Mouse (Mus musculus): ENCODE data around the gene Ewsr1. TPM values are rescaled to one million over a fixed set of nuclear protein-coding genes. Genes with fewer than 3 reads are reported as not detected.
A peak's percentile ranks its signal among the peaks of the same experiment; 100 is the strongest.

Ewsr1 gene
- polyA plus RNA-seq, 1 experiment from 2014 or later, result 520 TPM

- Histone ChIP-seq H3K27me3 (replicated peaks; ENCODE audit: control insufficient read depth, insufficient read depth, low read length) (no peaks in the 10 kb centered on the region), H3K9me3 (ENCODE audit: control insufficient read depth, low read length) (no peaks in the 10 kb centered on the region), H3K4me1 (ENCODE audit: control insufficient read depth, insufficient read depth, low read depth, low read length) (no peaks in the 10 kb centered on the region), H3K9ac (ENCODE audit: low read depth, low read length) (no peak overlapping the region), H3K4me2 (ENCODE audit: low read length) (no peak overlapping the region), H3K27ac (ENCODE audit: low read depth, low read length) (no peak overlapping the region), H3K36me3 (ENCODE audit: control insufficient read depth, insufficient read depth, low read length) (peaks cover 43% of the 10 kb centered on the region), H3K4me3 (ENCODE audit: low read length) (no peak overlapping the region)
- no peak for ATAC-seq
These were observed 23.3 kb downstream of the Ewsr1 start for GRCm38 (mm10) chr11:5075760-5076159.

DNA sequence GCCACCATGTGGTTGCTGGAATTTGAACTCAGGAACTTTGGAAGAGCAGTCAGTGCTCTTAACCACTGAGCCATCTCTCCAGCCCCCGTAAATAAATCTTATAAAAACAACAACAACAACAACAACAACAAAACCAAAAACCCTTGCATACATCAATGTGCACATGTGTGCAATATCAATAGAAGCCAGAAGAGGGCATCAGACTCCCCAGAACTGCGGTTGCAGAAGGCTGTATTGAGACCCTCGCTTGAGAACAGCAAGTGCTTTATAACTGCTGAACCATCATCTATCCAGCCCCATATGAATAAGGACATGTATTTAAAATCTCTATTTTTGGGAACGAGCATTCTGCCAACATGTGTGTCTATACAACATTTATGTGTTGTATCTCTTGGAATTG, 24.2 kb downstream of the Ewsr1 start:
- Histone ChIP-seq H3K4me2 (ENCODE audit: low read length) (no peak overlapping the region), H3K4me3 (ENCODE audit: low read length) (no peak overlapping the region), H3K27me3 (replicated peaks; ENCODE audit: control insufficient read depth, insufficient read depth, low read length) (no peaks in the 10 kb centered on the region), H3K27ac (ENCODE audit: low read depth, low read length) (no peak overlapping the region), H3K9me3 (ENCODE audit: control insufficient read depth, low read length) (no peaks in the 10 kb centered on the region), H3K9ac (ENCODE audit: low read depth, low read length) (no peak overlapping the region), H3K36me3 (ENCODE audit: control insufficient read depth, insufficient read depth, low read length) (peaks cover 43% of the 10 kb centered on the region), H3K4me1 (ENCODE audit: control insufficient read depth, insufficient read depth, low read depth, low read length) (no peaks in the 10 kb centered on the region)
- ATAC-seq, result no peak
- WGBS, result 65% methylated on average over 4 of the region's 4 CpGs

DNA sequence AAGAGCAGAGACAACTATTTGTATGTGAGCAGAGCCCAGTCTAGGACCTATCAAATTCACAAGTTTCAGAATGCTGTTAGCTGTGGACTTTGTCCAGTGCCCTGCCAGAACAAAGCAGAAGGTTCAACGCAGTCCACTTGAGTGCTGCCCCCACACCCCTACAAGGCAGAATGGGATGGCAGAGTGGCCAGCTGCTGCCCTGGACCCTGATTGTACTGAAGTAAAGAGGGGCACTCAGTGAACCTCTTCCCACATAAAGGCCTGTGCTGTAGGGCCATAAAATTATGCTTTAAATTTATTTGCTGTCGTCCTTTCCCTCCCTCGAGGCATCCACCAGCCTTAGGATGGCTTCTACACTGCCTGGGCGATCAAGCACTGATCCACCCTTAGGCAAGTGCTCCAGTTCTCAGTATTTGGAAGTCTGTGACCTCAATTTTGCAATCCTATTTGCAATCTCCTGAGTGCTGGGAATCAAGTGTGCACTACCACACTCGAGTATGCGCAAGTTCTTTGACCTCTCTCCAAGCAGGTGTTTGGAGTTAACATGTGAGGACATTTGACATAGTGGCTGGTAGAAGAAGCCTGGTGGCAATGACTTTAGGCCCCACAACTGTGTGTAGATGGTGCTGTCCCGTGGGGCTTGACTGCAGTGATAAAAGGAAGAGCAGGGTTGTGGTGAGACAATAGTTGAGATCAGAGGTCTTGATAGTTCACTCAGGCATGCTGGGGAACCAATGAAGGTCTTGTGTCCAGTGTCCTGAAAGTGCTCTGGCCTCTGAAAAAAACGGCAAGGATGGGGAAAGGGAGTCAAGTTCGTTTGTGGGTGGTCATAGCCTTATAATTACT, 30.7 kb downstream of the Ewsr1 start:
- H3K4me1 ChIP-seq (ENCODE audit: control insufficient read depth, insufficient read depth, low read depth, low read length), result peaks cover 15% of the 10 kb centered on the region
- peaks cover 3% of the 10 kb centered on the region for H3K27me3 ChIP-seq (replicated peaks; ENCODE audit: control insufficient read depth, insufficient read depth, low read length)
- H3K36me3 ChIP-seq (ENCODE audit: control insufficient read depth, insufficient read depth, low read length), result peaks cover 47% of the 10 kb centered on the region
- H3K9ac ChIP-seq (ENCODE audit: low read depth, low read length), result no peak overlapping the region
- 77% methylated on average over 9 of the region's 9 CpGs for WGBS
- no peaks in the 10 kb centered on the region for H3K9me3 ChIP-seq (ENCODE audit: control insufficient read depth, low read length)
- no peak for ATAC-seq
- no peak overlapping the region for H3K4me3 ChIP-seq (ENCODE audit: low read length)
- H3K27ac ChIP-seq (ENCODE audit: low read depth, low read length), result no peak overlapping the region
- H3K4me2 ChIP-seq (ENCODE audit: low read length), result no peak overlapping the region

- peaks cover 28% of the 10 kb centered on the region for H3K4me1 ChIP-seq (ENCODE audit: control insufficient read depth, insufficient read depth, low read depth, low read length)
- H3K27ac ChIP-seq (ENCODE audit: low read depth, low read length), result no peak overlapping the region
- H3K36me3 ChIP-seq (ENCODE audit: control insufficient read depth, insufficient read depth, low read length), result peaks cover 35% of the 10 kb centered on the region
- peaks cover 16% of the 10 kb centered on the region for H3K27me3 ChIP-seq (replicated peaks; ENCODE audit: control insufficient read depth, insufficient read depth, low read length)
- no peak for ATAC-seq
- H3K4me2 ChIP-seq (ENCODE audit: low read length), result no peak overlapping the region
- H3K9me3 ChIP-seq (ENCODE audit: control insufficient read depth, low read length), result no peaks in the 10 kb centered on the region
- H3K4me3 ChIP-seq (ENCODE audit: low read length), result no peak overlapping the region
- H3K9ac ChIP-seq (ENCODE audit: low read depth, low read length), result no peak overlapping the region
These were observed 32.0 kb downstream of the Ewsr1 start for GRCm38 (mm10) chr11:5067063-5067462.

- 1% methylated on average over 45 of the region's 50 CpGs for WGBS
- peak within 1 kb of the TSS; percentile 57 for H3K27ac ChIP-seq (ENCODE audit: low read depth, low read length)
- peaks cover 23% of the 10 kb centered on the region for H3K36me3 ChIP-seq (ENCODE audit: control insufficient read depth, insufficient read depth, low read length)
These were observed 33.8 kb downstream of the Ewsr1 start, which contains the start of gene Gas2l1 for GRCm38 (mm10) chr11:5065056-5065821. Gene Gas2l1, minus strand, starts transcription at chr11:5065327.

GRCm38 (mm10) chr11:5064282-5065055, 34.6 kb downstream of the Ewsr1 start:
- H3K4me1 ChIP-seq (ENCODE audit: control insufficient read depth, insufficient read depth, low read depth, low read length), result peaks cover 40% of the 10 kb centered on the region
- peak overlapping the region; percentile 90 for H3K4me2 ChIP-seq (ENCODE audit: low read length)
- no peak overlapping the region for H3K27ac ChIP-seq (ENCODE audit: low read depth, low read length)
- 0 out of 2 replicates have a peak, but pooled peaks have one; percentile 0 for ATAC-seq
- no peaks in the 10 kb centered on the region for H3K9me3 ChIP-seq (ENCODE audit: control insufficient read depth, low read length)
- 12% methylated on average over 38 of the region's 38 CpGs for WGBS
- peaks cover 36% of the 10 kb centered on the region for H3K27me3 ChIP-seq (replicated peaks; ENCODE audit: control insufficient read depth, insufficient read depth, low read length)
- peak overlapping the region; percentile 73 for H3K9ac ChIP-seq (ENCODE audit: low read depth, low read length)
- H3K36me3 ChIP-seq (ENCODE audit: control insufficient read depth, insufficient read depth, low read length), result peaks cover 22% of the 10 kb centered on the region
- peak overlapping the region; percentile 64 for H3K4me3 ChIP-seq (ENCODE audit: low read length)

More at GRCm38 (mm10) chr11:5065056-5065821, 33.8 kb downstream of the Ewsr1 start, which contains the start of gene Gas2l1:
- Histone ChIP-seq H3K9me3 (ENCODE audit: control insufficient read depth, low read length) (no peaks in the 10 kb centered on the region), H3K27me3 (replicated peaks; ENCODE audit: control insufficient read depth, insufficient read depth, low read length) (peaks cover 29% of the 10 kb centered on the region), H3K9ac (ENCODE audit: low read depth, low read length) (peak within 1 kb of the TSS; percentile 73), H3K4me2 (ENCODE audit: low read length) (peak within 1 kb of the TSS; percentile 90), H3K4me1 (ENCODE audit: control insufficient read depth, insufficient read depth, low read depth, low read length) (peaks cover 37% of the 10 kb centered on the region), H3K4me3 (ENCODE audit: low read length) (peak within 1 kb of the TSS; percentile 64)
- ATAC-seq, result peak; percentile 91

DNA sequence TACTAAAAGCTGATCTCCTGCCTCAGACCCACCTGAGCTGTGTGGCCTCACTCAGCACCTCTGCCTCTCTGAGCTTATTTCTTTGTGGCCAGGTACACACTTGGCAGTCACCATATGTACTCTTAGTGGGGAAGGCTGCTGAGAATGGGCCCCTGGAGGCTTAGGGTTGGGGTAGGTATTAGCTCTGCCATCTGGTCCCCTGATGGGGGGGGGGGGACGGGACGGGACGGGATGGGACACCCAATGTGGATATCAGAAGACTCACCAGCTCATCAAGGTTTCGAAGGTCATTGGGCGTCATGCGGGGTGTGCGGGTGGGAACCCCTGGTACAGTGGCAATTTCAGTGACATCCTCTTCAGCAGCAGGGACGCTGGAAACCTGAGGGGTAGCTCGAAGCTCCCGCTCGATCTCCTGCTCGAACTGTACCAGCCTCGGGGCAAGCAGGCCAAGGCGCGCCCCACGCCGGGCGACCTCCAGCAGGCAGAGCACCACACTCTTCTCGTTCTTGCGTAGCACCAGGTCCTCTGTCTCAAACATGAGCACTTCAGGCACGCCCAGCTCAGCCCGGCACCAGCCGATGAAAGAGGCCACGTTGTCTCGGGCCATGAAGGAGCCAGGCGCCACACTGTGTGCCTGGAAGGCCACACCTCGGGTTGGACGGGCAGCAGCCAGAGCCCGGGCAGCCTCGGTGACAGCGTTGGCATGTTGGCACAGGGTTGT, 35.3 kb downstream of the Ewsr1 start:
- Histone ChIP-seq H3K4me2 (ENCODE audit: low read length) (peak overlapping the region; percentile 90), H3K9me3 (ENCODE audit: control insufficient read depth, low read length) (no peaks in the 10 kb centered on the region), H3K27ac (ENCODE audit: low read depth, low read length) (no peak overlapping the region), H3K4me1 (ENCODE audit: control insufficient read depth, insufficient read depth, low read depth, low read length) (peaks cover 41% of the 10 kb centered on the region), H3K4me3 (ENCODE audit: low read length) (peak overlapping the region; percentile 64), H3K36me3 (ENCODE audit: control insufficient read depth, insufficient read depth, low read length) (peaks cover 14% of the 10 kb centered on the region), H3K27me3 (replicated peaks; ENCODE audit: control insufficient read depth, insufficient read depth, low read length) (peaks cover 41% of the 10 kb centered on the region), H3K9ac (ENCODE audit: low read depth, low read length) (peak overlapping the region; percentile 73)
- ATAC-seq, result no peak
- 50% methylated on average over 31 of the region's 31 CpGs for WGBS

DNA sequence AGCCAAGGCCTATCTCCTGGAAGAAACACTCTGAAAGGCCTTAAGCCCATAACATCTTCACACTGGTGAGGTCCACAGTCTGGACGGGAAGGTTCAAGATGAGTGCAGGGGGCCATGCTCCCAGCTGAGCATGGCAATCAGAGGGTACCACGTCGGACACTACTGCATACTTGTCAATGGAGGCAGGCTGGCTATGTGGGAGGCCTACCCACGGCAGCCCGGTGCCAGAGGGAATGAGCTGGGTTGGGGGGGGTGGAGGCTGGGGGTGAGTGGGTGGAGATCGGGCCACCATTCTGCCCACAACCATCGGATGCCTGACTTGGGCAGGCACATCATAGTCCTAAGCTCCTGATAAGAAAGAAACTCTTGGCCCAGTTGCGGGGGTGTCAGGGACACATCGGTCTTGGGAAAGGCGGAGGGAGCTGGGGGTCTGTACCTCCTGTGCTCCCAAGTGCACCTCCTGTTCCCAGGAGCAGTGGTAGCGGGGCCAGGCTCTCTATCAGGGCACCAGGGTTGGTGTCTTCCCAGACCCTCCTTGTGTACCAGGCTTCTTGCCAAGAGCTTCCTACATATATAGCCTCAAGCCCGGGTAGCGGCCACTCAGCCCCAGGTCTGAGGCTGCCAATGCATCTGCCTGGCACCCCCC, 36.1 kb downstream of the Ewsr1 start:
- Histone ChIP-seq H3K9ac (ENCODE audit: low read depth, low read length) (no peak overlapping the region), H3K27ac (ENCODE audit: low read depth, low read length) (no peak overlapping the region), H3K36me3 (ENCODE audit: control insufficient read depth, insufficient read depth, low read length) (peaks cover 7% of the 10 kb centered on the region), H3K4me2 (ENCODE audit: low read length) (peak overlapping the region; percentile 90; the same call in 1 of the 2 replicates), H3K9me3 (ENCODE audit: control insufficient read depth, low read length) (no peaks in the 10 kb centered on the region), H3K4me3 (ENCODE audit: low read length) (0 out of 2 replicates have a peak overlapping the region, but pooled peaks have one; percentile 6), H3K27me3 (replicated peaks; ENCODE audit: control insufficient read depth, insufficient read depth, low read length) (peaks cover 43% of the 10 kb centered on the region), H3K4me1 (ENCODE audit: control insufficient read depth, insufficient read depth, low read depth, low read length) (peaks cover 45% of the 10 kb centered on the region)
- ATAC-seq, result no peak
- 66% methylated on average over 13 of the region's 13 CpGs for WGBS

Data from hindbrain, embryonic 16.5 days (tissue).